Mouse (Mus musculus): ENCODE results near the gene Cdc42ep2. TPM values are rescaled to one million over a fixed set of nuclear protein-coding genes. Genes with fewer than 3 reads are reported as not detected.
"Not testable (repeated sequence)": the region's sequence is repeated elsewhere in the genome, so short reads cannot be mapped to it uniquely, and the experiment has no call there.

Gene Cdc42ep2
- total RNA-seq, 2 experiments from 2014 or later, result 6.0 to 6.2 TPM

DNA sequence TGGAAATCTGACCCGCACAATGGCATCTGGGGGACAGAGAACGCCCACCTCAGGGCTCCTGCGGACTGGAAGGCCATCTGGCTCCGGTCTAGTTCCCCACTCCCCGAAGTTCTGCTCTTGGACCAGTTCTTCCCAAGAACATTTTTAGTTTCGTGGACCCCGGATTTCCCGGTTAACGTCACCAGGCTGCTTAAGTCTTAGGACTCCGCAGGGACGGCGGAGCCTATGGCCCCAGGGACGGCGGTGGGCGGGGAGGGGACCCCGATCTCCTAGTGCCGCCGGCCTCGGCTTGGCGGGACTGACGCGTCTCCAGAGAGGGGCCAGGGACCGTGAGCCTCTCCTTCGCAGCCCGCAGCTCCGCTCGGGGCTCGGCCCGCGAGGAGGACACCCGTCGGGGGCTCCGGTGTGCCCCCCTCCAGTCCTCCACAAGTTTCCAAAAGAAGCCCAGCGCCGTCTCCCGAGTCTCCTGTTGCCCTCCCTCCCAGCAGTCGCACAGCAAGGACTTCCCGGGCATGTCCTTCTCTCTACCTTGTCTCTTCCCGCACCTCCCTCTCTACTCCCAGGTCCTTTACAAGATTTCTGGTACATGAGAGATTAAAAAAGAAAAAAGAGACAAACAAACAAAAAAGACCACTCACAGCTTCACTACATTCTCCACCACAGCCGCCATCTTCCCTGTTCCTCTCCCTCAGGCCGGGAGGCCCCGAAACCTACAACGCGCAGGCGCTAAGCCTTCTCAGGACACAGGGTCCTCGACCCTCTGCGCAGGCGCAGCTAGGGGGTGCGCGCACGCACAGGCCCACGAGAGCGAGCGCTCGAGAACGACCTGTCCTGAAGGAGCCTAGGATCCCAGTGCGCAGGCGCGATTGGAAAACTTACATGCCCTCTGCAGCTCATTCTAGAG is 12.3 kb downstream of the Cdc42ep2 start:
- DNase-seq, result peak; percentile 99 to 100

DNA sequence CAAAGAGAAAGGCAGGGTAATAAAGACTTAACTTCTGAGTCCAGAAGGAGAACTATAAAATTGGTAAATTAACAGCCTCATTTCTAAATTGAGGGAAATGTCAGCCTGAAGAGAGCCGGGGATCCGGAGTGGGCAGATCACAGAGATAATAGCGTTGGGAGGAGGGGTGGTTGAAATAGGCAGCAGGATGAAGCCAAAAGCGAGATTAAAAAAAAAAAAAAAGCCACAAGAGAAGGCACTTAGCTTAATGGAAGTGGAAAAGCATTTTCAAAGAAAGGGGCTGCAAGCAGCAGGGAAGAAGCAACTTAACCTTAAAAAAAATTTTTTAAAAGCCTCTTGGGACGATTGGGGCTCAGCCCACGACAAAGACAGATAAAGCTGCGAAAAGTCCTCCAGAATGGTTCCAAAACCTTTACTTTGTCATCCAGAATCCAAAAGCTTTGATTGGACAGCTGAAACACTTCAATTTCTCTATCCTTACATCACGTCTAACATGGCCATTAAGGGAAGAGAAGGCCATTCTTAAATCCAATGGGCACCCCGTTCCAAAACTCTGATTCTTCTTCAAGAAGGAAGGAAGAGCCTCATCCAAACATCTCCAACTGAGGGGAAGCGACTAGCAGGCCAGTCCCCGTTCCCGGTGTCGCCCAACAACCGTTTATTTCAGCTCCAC is 13.1 kb downstream of the Cdc42ep2 start:
- DNase-seq, result no peak

DNA sequence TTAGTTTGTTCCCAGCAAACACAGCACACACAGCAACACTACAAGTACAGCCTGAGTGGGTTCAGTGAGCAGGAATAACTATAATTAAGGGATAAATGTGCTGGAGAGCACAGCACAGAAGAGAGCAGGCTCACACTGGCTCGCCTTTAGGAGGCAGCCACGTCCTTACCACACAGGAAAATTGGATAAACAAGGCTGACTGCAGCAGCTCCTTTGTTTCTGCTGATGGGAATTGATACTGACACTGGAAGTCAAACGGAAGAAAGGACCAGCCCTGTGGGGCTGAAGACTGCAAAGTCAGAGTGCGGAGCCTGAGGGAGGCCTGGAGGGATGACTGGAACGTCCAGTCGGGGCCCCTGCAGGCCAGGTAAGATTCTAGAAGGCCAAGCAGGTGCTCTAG is 14.4 kb downstream of the Cdc42ep2 start:
- DNase-seq, result no peak

DNA sequence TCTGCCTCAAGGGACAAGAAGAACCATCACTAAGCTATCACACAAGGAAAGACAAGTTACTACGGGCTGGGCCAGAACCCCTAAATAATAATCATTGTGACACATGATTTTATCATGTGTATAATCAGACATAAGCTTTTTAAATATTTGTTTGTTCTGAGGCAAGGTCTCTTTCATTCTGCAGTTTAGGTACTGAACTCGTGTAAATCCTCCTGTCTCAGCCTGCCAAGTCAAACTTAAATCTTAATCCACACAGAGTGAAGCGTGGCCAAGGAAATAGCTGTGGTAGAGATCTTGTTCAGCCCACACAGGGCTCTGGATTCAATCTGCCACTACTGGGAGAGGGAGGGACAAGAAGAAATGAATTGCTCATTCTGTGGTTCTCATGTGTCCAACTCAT is 17.3 kb downstream of the Cdc42ep2 start:
- DNase-seq, result no peak

DNA sequence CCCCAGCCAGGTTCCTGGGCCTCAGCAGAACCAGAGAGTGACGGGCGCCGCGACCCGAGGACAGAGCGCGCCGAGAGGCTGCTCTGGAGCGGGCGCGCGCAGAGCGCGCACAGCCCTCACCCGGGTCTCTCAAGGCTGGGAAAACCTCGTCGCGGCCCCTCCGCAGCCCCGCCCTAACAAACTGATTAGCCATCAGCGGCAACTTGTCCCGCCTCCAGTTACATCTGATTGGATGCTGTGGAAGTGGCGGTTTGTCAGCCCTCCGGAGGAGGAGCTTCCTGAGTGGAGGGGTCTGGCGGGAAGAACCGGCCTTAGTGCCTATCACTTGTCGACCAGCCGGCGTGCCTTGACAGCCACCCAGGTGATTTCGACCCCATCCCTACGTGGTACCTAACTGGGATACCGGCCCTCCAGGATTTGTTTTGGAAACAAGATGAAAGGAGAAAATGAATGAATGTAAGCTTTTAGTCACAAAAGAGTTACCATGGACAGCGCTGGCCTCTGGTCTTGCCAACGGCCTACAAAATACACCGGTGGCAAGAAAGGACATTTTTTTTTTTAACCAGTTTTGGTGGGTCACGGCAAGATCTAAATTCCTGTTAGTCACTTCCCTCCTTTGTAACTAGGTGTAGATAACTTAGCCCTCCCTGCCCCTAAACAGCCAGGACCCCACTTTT is 30.5 kb downstream of the Cdc42ep2 start, which contains the start of gene Tigd3:
Tigd3 (minus strand) TSS at position 148 of the 677 bp plus-strand sequence.
- DNase-seq, result peak; percentile 94 to 95

DNA sequence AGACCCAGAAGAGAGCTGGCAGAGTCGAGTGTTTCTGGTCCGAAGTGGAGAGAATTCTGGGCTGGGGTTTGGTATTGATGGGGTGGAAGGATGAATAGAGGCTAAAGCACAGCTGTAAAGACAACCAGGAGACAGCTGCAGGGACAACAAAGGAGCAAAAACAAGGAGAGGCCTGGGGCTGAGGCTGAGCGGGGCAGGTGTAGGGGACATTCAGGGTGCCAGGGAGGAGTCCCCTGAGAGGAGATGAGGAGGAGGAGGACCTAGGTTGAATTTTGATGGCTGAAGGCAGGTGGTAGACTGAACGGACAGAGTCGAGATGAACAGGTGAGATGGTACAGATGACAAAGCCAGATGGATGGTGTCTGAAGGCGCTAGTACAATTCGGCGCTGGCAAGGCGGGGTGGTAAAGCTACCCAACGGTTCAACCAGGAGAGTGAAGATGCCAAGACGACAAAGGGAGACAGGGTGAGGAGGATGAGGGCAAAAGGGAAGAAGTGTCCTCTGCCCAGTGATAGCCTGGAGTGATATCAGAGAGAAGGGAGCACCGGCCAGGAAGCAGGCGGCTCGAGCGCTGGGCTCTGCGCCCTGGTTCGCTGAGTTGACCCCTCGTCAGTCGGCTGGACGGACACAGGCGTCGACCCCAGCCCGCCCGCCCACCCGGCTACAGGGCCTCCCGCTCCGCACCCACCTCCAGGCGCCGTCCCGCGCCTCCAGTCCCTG is 31.2 kb downstream of the Cdc42ep2 start:
- DNase-seq, result no peak

DNA sequence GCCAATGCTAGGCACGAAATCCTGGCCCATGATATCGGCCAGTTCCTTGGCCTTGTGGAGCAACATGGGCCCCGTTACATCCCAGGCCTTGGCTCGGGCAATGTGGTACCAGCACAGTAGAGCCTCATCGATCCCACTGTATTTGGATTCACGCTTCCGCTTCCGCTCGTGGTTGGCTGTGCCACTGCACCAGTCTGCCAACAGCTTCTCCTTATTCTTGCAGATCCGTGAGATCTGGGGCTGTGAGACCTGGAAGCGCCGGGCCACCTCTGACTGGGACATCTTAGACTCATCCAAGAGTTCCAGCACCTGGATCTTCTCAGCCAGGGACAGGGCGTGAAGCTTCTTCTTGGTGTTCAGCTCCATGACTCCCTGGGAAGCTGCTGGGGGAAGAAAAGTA is 31.9 kb downstream of the Cdc42ep2 start:
- DNase-seq, result no peak

DNA sequence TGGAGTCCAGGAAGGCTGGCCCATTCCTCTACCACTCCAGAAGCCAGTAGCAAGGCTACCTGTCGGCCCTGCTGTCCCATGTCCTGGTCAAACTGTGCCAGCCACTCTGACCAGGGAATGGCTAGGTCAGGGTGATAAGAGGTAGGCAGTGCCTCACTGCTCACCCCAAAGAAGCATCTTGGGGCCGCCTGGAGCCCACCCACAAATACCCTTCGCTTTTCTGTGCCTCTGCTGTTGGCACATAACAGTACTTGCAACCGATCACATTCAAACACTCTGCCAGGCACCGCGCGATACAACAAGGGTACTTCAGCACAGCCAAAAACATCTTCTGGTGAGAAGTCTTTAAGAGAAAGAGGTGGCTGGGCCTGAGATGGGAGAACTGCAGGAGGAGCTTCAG is 32.4 kb downstream of the Cdc42ep2 start:
- no peak for DNase-seq

DNA sequence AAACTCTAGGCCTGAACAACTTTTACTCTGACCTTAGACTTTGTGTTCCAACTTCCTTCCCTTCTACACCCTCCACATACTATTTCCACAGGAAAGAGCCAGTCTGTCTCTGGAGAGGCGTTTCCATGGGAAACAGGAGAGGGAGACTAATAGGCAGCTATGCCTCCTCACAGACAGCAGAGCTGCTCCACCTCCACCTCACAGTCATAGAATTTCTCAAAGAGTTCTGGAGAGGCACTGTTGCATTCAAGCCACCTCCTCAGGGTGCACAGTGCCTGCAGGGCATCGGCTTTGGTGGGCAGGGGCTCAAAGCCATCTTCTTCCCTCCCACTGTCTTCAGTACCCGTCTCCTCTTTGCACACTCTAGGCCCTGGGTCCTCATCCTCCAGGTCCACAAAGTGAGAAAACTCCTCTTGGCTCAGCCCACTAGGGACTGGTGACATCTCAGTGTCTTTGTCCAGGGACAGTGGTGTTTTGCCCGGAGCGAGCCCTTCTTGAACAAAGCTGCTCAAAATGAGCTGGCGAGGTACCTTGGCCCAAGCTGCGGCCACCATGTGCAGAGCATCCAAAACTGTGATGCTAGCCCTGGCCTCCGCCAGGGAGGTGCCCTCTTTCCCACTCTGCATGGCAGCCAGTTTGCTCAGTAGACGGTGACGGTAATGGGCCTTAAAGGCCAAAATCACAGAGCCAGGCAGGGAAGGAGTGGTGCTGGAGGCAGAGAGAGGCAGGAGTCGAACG is 32.9 kb downstream of the Cdc42ep2 start:
- DNase-seq, result no peak

DNA sequence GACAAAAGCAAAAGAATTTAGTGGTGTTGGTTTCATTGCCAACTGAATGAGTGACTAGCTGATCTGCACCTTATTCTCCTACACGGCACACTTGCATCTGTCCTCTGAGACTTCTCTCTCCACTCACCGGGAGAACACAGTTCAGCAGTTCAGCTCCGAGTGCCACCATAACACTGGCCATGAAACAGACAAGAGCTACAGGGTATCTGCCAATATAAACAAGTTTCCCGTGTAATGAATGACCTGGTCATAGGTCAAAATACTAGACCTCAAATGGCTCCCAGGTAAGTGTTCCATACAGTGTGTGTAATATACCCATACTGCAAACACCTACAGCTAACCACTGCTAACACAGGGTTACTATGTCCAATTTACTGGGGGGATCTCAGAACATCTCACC is 35.4 kb downstream of the Cdc42ep2 start:
- DNase-seq, result no peak

DNA sequence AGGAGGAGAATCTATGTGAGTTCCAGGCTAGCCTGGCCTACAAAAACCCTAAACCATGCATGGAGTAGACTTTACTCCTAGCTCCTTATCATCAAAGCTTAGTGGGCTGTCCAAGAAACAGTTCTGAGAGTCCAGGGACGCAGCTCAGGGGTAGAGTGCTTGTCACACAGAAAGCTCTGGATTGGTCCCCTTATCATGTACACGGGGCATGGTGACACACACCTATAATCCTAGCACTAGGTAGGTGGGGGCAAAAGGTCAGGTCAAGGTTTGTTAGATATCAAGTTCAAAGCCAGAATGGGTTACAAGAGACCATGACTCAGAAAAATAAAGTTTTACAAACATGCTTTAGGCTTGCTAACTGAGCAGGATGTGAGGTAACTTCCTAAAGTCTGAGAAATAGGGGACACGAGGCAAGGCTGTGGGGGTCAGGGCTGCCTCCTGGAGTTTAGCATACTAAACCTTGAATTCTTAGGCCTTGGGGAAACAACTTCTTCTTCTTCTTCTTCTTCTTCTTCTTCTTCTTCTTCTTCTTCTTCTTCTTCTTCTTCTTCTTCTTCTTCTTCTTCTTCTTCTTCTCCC is 37.3 kb downstream of the Cdc42ep2 start:
- no peak for DNase-seq

DNA sequence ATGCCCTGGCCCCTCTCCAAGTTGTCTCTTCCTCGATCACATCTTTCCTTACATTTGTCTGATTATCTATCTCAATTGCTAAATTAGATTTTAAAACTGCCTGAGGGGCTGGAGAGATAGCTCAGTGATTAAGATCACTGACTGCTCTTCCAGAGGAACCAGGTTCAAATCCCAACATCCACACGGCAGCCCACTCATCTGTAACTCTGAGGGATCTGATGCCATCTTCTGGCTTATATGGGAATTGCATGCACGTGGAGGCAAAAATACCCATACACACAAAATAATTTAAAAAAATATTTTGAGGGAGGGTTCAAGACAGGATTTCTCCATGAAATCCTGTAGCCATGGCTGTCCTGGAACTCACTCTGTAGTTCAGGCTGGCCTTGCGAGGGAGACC is 38.8 kb downstream of the Cdc42ep2 start:
- no peak for DNase-seq

DNA sequence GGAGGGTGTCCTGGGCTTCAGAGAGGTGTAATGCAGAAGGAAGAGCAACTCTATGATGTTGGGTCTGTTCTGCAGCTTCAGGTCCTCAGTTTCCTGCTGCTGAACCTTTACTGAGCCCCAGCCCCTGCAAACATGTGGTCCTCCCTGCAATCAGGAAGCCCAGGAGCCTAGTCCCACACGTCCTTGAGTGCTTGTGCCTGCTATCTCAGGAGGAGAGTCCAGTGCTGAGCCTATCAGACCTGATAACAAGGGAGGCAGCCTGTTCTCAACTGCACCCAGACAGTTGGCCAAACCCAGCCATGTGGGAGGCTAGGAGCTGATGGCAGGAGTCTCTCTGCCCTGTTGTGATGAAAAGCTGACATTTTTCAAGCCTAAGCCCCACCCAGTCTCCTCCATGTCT is 40.7 kb downstream of the Cdc42ep2 start:
- DNase-seq, result no peak

DNA sequence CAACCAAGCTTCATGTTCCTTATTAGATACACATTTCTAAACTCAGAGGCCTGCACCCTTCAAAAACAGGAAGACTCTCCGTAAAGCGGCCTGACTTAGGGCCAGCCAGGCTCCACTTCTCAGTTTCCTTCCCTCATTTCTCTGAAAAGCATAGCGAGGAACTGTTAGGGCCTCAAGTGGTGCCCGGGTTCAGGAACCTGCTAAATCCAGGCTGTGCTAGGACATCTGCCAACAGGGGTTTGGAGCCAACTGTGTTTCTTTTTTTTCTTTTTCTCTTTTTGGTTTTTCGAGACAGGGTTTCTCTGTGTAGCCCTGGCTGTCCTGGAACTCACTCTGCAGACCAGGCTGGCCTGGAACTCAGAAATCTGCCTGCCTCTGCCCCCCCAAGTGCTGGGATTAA is 42.5 kb downstream of the Cdc42ep2 start:
- not testable (repeated sequence) for DNase-seq

DNA sequence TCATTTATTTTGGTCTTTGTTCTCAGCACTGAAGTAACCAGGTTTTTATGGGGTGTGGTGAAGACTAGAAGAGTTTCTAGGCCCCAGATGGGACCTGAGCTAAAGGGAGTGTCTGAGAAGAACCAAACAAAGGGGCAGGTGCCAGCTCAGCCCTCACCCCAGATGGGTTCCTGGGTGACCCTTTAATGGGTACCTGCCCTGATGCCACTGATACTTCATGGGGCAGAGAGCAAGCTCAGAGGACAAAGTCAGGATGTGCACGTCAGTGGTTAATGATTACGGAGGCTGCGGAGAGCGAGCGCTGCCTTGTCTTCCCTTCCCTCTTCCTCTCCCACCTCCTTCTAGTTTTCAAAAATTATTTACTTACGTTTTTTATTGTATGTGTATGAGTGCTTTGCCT is 43.5 kb downstream of the Cdc42ep2 start:
- no peak for DNase-seq

DNA sequence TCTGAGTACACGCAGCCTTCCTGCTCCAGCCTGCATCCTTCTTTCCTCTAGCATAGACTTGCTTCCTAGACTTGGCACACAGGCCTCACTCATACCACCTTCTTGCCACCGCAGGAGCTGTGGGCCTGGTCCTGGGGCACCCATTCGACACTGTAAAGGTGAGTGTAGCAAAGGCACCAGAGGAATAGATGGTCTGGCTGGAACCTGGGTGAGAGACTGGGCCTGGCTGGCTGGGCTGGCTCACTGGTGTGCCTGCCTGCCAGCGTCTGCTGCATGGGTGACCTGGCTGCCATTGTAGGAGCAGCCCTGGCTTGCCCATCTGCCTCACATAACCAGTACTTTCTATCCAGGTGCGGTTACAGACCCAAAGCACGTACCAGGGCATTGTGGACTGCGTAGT is 44.9 kb downstream of the Cdc42ep2 start:
- no peak for DNase-seq

DNA sequence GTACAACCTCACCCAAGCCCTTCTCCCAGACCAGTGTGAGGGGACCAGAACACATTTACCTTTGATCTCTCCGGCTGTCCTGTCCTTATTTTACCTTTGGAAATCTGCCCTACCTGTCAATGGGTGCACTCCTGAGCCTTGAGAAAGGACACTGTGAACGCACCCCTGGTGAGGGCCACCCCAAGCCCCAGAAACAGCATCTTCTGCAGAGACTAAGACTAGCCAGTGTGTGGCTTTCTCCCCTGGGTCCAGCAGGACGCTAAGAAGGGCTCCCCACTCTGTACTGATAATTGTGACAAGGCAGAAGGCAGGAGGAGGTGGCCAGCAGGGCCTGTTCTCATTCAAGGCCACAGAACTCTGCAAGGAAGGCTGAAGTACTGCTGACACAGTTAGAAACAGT is 45.7 kb downstream of the Cdc42ep2 start:
- peak; percentile 48 to 64 for DNase-seq

DNA sequence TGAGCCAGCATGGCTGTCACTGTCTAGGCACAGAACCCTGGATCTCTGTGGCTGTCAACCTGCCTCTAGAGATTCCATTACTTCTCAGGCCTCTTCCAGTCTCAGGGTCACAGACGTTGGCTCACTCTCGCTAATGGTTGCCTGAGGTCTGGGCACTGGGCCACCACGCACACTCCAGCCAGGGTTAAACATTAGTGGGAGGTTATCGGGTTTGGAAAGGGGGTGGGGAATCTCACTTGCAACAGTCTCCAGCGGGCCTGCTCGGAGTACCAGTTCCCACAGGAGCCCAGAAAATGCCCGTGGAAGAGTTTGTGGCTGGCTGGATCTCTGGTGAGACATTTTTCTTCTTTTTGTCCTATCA is 46.3 kb downstream of the Cdc42ep2 start:
- DNase-seq, result peak; percentile 88 to 92

DNA sequence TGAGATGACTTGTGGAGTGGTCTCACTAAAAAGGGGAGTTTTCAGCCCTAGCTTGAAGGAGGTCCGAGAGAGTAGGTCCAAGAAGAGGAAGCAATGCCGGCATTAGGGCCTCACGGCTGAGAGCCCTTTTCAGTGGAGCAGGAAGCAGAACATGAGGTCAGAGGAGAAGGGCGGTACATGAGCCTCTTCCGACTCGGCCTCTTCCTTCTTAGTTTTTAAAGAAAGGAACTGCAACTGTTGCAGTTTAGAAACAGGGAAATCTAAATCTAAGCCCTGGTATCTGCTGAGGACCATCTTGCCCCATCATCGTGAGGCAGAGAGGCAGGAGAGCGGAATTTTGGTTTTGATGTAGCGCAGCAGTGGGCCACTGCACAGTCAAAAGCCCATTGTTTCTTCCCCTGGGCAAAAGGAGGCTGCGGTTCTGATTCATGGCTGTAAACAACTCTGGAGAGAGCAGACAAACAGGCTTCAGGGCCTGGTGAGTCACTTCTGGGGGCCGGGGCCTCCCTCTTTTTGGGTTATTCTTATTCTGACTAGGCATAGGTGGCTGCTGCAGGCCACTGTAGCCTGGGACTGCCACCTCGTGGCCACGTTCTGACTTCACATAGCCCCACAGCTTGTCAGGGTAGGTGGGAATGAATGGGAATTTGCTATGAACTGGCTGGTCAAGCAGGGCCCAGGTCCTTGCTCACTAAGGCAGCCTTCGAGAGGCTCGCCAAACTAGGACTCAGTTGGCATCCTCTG is 46.8 kb downstream of the Cdc42ep2 start, which contains the start of gene Slc25a45:
Slc25a45 (plus strand) TSS at position 191 of the 744 bp plus-strand sequence.
- DNase-seq, result peak; percentile 88 to 90

DNA sequence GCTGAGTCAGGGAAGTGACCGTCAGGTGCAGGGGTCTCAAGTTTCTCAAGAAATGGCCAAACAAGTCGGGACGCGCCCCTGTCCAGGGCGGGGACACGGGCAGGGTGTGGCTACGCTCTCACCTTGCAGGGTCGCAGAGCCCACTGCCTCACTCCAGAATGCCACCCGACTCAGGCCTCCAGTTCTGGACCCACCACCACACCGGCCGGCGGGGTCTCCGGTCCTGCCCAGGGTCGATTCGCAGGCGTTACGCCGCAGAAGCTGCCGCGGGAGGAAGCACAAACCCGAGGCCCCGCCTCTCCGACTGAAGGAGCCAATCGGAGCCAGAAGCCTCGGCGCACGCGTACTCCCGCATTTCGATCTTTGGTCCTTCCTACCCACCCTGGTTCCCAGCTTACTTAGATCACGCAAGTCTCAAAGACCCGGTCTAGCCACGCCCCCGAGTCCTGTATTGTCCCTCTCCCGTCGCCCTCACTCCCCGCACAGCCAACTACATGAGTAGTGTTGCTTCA is 49.6 kb downstream of the Cdc42ep2 start, which contains the start of gene Frmd8:
Frmd8 (minus strand) TSS at position 306 of the 512 bp plus-strand sequence.
- peak; percentile 95 to 97 for DNase-seq

All from adrenal gland, postnatal 36 days (tissue).